Mouse (Mus musculus) intestine, embryonic 14.5 days (tissue): ENCODE data around the gene Mapk8ip2. TPM values are rescaled to one million over a fixed set of nuclear protein-coding genes. Genes with fewer than 3 reads are reported as not detected.

Experiments used
- ATAC-seq: fragments of 200-750 bp; cut with Nextera tagmentation; replicated peaks from 2 replicates; pipeline ENCODE4 v1.8.0; 2017; ENCODE audit warnings: low read depth, moderate number of reproducible peaks, moderate TSS enrichment, moderate library complexity; ENCODE audit not compliant: low FRiP score, low TSS enrichment
- DNase-seq: peaks from one replicate; pipeline ENCODE4 v3.0.0-alpha.2; 2018; ENCODE audit warnings: low spot score
- H3K27ac ChIP-seq: fragments of 300-500 bp; sonication (generic); 2 replicates; pipeline ENCODE4 v1.5.1; 2014; ENCODE audit warnings: low read depth, mild to moderate bottlenecking, control low read depth
- H3K27me3 ChIP-seq: fragments of 300-500 bp; sonication (generic); replicated peaks from 2 replicates; pipeline ENCODE4 v1.6.1; 2014; ENCODE audit warnings: low read length, control low read depth; ENCODE audit not compliant: control insufficient read depth, insufficient read depth
- H3K36me3 ChIP-seq: fragments of 300-500 bp; sonication (generic); 2 replicates; pipeline ENCODE4 v1.6.1; 2014; ENCODE audit warnings: low read length, control low read depth; ENCODE audit not compliant: control insufficient read depth, insufficient read depth
- H3K4me1 ChIP-seq: fragments of 300-500 bp; sonication (generic); replicated peaks from 2 replicates; pipeline ENCODE4 v1.6.1; 2014; ENCODE audit warnings: low read length, control low read depth, mixed read lengths; ENCODE audit not compliant: control insufficient read depth, insufficient read depth
- H3K4me2 ChIP-seq: fragments of 300-500 bp; sonication (generic); 2 replicates; pipeline ENCODE4 v1.6.1; 2014; ENCODE audit warnings: low read length
- H3K4me3 ChIP-seq: fragments of 300-500 bp; sonication (generic); 2 replicates; pipeline ENCODE4 v1.5.1; 2014; ENCODE audit warnings: low read depth, low read length, control low read depth, mixed read lengths
- H3K9ac ChIP-seq: fragments of 300-500 bp; sonication (generic); 2 replicates; pipeline ENCODE4 v1.6.1; 2014; ENCODE audit warnings: mild to moderate bottlenecking, low read length
- H3K9me3 ChIP-seq: fragments of 300-500 bp; sonication (generic); 2 replicates; pipeline ENCODE4 v1.6.1; 2016; ENCODE audit warnings: low read length, control low read depth; ENCODE audit not compliant: control insufficient read depth
- WGBS: fragments of 180-500 bp; shearing (Covaris S2); extraction: QIAGEN DNeasy Blood & Tissue Kit; methylation state at CpG from one replicate; pipeline ENCODE4 v1.1.7; 2014; 5-methylcytosine and 5-hydroxymethylcytosine counted together
- polyA plus RNA-seq: library from polyadenylated mRNA; unstranded; fragments of >200 nt; fragmentation: Nextera tagmentation; extraction: Ambion mirVana; gene quantifications from 2 replicates; pipeline ENCODE4 v1.2.1, GENCODE M21; 2014

The Mapk8ip2 gene
- polyA plus RNA-seq, 1 experiment from 2014 or later: 5.1 TPM

- Histone ChIP-seq H3K4me1 (no peaks in the 10 kb centered on the region; the same call in 1 of the 2 replicates), H3K4me2 (peak within 1 kb of the TSS; percentile 91), H3K9ac (peak within 1 kb of the TSS; percentile 47), H3K9me3 (no peaks in the 10 kb centered on the region), H3K27me3 (peaks cover 27% of the 10 kb centered on the region), H3K27ac (no peak within 1 kb of the TSS), H3K36me3 (peaks cover 11% of the 10 kb centered on the region; the same call in 1 of the 2 replicates), H3K4me3 (peak within 1 kb of the TSS; percentile 64)
- ATAC-seq: peak; percentile 33
- 2% methylated on average over 57 of the region's 72 CpGs for WGBS
- peak; percentile 67 for DNase-seq
Observed at GRCm38 (mm10) chr15:89498961-89499688, 45.4 kb downstream of the Mapk8ip2 start, which contains the start of gene Shank3. TSS of gene Shank3 (plus strand) at chr15:89499623.

GRCm38 (mm10) chr15:89499784-89500220, 46.1 kb downstream of the Mapk8ip2 start:
- Histone ChIP-seq H3K9ac (peak overlapping the region; percentile 47), H3K4me2 (peak overlapping the region; percentile 91), H3K27ac (no peak overlapping the region), H3K4me1 (no peaks in the 10 kb centered on the region; the same call in 1 of the 2 replicates), H3K27me3 (peaks cover 27% of the 10 kb centered on the region), H3K36me3 (peaks cover 11% of the 10 kb centered on the region; the same call in 1 of the 2 replicates), H3K9me3 (no peaks in the 10 kb centered on the region), H3K4me3 (peak overlapping the region; percentile 64)
- 0% methylated on average over 39 of the region's 60 CpGs for WGBS
- ATAC-seq: peak; percentile 71
- peak; percentile 81 for DNase-seq

- Histone ChIP-seq H3K9ac (peak overlapping the region; percentile 47), H3K27ac (no peak overlapping the region), H3K27me3 (peaks cover 27% of the 10 kb centered on the region), H3K36me3 (peaks cover 11% of the 10 kb centered on the region; the same call in 1 of the 2 replicates), H3K4me2 (peak overlapping the region; percentile 91), H3K4me1 (no peaks in the 10 kb centered on the region; the same call in 1 of the 2 replicates), H3K9me3 (no peaks in the 10 kb centered on the region), H3K4me3 (peak overlapping the region; percentile 64)
- DNase-seq (peak; percentile 82), ATAC-seq (peak; percentile 70)
- WGBS: 2% methylated on average over 35 of the region's 35 CpGs
Observed at GRCm38 (mm10) chr15:89500221-89500791, 46.6 kb downstream of the Mapk8ip2 start.

- Histone ChIP-seq H3K27me3 (peaks cover 27% of the 10 kb centered on the region), H3K9me3 (no peaks in the 10 kb centered on the region), H3K9ac (no peak overlapping the region), H3K4me3 (no peak overlapping the region), H3K27ac (no peak overlapping the region), H3K4me2 (peak overlapping the region; percentile 91; the same call in 1 of the 2 replicates), H3K4me1 (no peaks in the 10 kb centered on the region; the same call in 1 of the 2 replicates), H3K36me3 (peaks cover 11% of the 10 kb centered on the region; the same call in 1 of the 2 replicates)
- no peak for DNase-seq
- 87% methylated on average over 3 of the region's 3 CpGs for WGBS
- ATAC-seq: no peak
Observed at GRCm38 (mm10) chr15:89501321-89501720, 47.6 kb downstream of the Mapk8ip2 start.

- no peaks in the 10 kb centered on the region for H3K4me1 ChIP-seq
- H3K27me3 ChIP-seq: peaks cover 6% of the 10 kb centered on the region; the same call in 1 of the 2 replicates
- H3K4me2 ChIP-seq: no peak overlapping the region
- H3K9me3 ChIP-seq: no peaks in the 10 kb centered on the region
- no peak overlapping the region for H3K9ac ChIP-seq
- H3K36me3 ChIP-seq: peaks cover 11% of the 10 kb centered on the region; the same call in 1 of the 2 replicates
- no peak overlapping the region for H3K4me3 ChIP-seq
- 92% methylated on average over 9 of the region's 9 CpGs for WGBS
- DNase-seq: no peak
- no peak for ATAC-seq
- H3K27ac ChIP-seq: no peak overlapping the region
Observed at GRCm38 (mm10) chr15:89504838-89505237, 51.1 kb downstream of the Mapk8ip2 start.

GRCm38 (mm10) chr15:89507751-89508150, 54.0 kb downstream of the Mapk8ip2 start:
- no peak overlapping the region for H3K27ac ChIP-seq
- no peaks in the 10 kb centered on the region for H3K9me3 ChIP-seq
- H3K36me3 ChIP-seq: peaks cover 11% of the 10 kb centered on the region; the same call in 1 of the 2 replicates
- H3K4me2 ChIP-seq: no peak overlapping the region
- H3K4me3 ChIP-seq: no peak overlapping the region
- DNase-seq (no peak), ATAC-seq (no peak)
- H3K4me1 ChIP-seq: no peaks in the 10 kb centered on the region
- H3K9ac ChIP-seq: no peak overlapping the region
- 90% methylated on average over 8 of the region's 8 CpGs for WGBS
- no peaks in the 10 kb centered on the region for H3K27me3 ChIP-seq

- Histone ChIP-seq H3K4me1 (no peaks in the 10 kb centered on the region), H3K27ac (no peak overlapping the region), H3K9me3 (no peaks in the 10 kb centered on the region), H3K27me3 (no peaks in the 10 kb centered on the region), H3K9ac (no peak overlapping the region), H3K36me3 (no peaks in the 10 kb centered on the region), H3K4me3 (no peak overlapping the region), H3K4me2 (no peak overlapping the region)
- no peak for ATAC-seq
- WGBS: 57% methylated on average over 4 of the region's 4 CpGs
- no peak for DNase-seq
Observed at GRCm38 (mm10) chr15:89512679-89513078, 59.0 kb downstream of the Mapk8ip2 start.
